Mouse (Mus musculus): ENCODE measurements around the gene Adsl. TPM values are rescaled to one million over a fixed set of nuclear protein-coding genes. Genes with fewer than 3 reads are reported as not detected.

Gene Adsl
- 2.9 TPM for polyA plus RNA-seq (2014; fragmentation: Illumina TruSeq; extraction: RNeasy Lipid Tissue Mini Kit (QIAGEN cat#74804); ENCODE audit: low read depth, low replicate concordance)

GRCm38 (mm10) chr15:80948145-80949135 lies at the start of gene Adsl:
Gene Adsl (plus strand): TSS chr15:80948490.

GRCm38 (mm10) chr15:80977620-80978334 lies 29.5 kb downstream of the Adsl start, which contains the start of gene Sgsm3:
Gene Sgsm3 (plus strand): TSS chr15:80977765.

Other genes with a start within 250 kb of the Adsl start
- 8.4 TPM for gene Tnrc6b, start 237.2 kb upstream of the Adsl start, polyA plus RNA-seq (2014; fragmentation: Illumina TruSeq; extraction: RNeasy Lipid Tissue Mini Kit (QIAGEN cat#74804); ENCODE audit: low read depth, low replicate concordance)
- 0.53 TPM for gene Sgsm3, start 29.3 kb downstream of the Adsl start, polyA plus RNA-seq (2014; fragmentation: Illumina TruSeq; extraction: RNeasy Lipid Tissue Mini Kit (QIAGEN cat#74804); ENCODE audit: low read depth, low replicate concordance)
- 0.58 TPM for gene Mrtfa, start 242.3 kb downstream of the Adsl start, polyA plus RNA-seq (2014; fragmentation: Illumina TruSeq; extraction: RNeasy Lipid Tissue Mini Kit (QIAGEN cat#74804); ENCODE audit: low read depth, low replicate concordance)

Data from liver, adult 10 weeks (tissue).